Mouse (Mus musculus) brain, embryonic 18.5 days (tissue): Measurements from ENCODE around the gene Gmip.

Experiments used
- DNase-seq: peaks from one replicate; pipeline ENCODE4 v3.0.0-alpha.2; 2012; ENCODE audit warnings: low read depth, low spot score

The Gmip gene

GRCm38 (mm10) chr8:69861251-69861650 lies 52.8 kb downstream of the Gmip start:
- DNase-seq = no peak

- DNase-seq = no peak
These were observed 55.0 kb downstream of the Gmip start for GRCm38 (mm10) chr8:69863387-69864020.

- no peak for DNase-seq
These were observed 55.7 kb downstream of the Gmip start for GRCm38 (mm10) chr8:69864180-69864579.

- DNase-seq = no peak
These were observed 59.3 kb downstream of the Gmip start for GRCm38 (mm10) chr8:69867696-69868326.

- DNase-seq = no peak
These were observed 61.7 kb downstream of the Gmip start for GRCm38 (mm10) chr8:69870003-69870765.

GRCm38 (mm10) chr8:69870907-69871306 lies 62.4 kb downstream of the Gmip start:
- DNase-seq = no peak
